8 mouse cellular contexts compared by ENCODE assay signal in the genomic region with DNA sequence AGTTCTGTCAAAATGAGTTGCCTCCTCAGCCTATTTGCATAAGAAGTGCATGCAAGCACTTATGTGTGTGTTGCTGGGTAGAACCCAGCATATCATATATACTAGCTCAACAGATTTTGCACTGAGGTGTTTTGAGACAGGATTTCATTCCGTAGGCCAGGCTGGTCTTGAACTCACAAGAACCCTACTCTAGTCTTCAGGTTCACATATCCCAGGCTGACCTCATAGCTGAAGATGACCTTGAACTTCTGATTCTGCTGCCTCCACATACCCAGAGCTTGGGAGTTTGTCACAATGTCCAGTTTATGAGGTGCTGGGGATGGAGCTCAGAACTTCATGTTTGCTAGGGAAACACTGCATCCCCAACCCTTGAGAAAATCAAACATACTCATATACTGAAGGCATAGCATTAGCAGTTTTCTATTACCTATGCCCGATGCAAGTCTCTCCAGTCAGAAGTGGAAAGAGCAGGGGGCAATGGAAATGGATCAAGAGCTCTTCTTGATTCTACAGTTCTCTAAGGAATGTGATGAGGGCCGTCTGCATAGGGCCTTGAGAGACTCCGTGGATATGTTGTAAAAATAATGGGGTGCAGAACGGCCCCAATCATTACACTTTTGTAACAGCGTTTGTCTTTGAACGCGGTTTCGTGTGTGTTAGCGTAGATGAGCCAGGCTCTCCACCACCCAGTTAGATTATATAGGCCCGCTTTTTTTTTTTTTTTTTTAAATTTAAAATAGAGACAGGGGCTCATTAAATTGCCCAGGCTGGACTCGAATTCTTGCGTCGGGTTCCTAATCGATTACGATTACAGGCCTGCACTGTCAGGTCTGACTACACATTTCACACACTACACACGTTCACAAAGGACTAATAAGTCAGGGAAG. TPM values are rescaled to one million over a fixed set of nuclear protein-coding genes. Genes with fewer than 3 reads are reported as not detected.
DNase-seq lines count a peak whose midpoint lies in the region; ATAC-seq and TF ChIP-seq lines count a peak whose summit lies in the region.

No protein-coding gene starts in this region.

- no peaks in the 10 kb centered on the region for H3K27me3 ChIP-seq in kidney, embryonic 16.5 days (ENCODE audit: insufficient read depth, low read length)
- no peaks in the 10 kb centered on the region for H3K27me3 ChIP-seq in hindbrain, embryonic 11.5 days (ENCODE audit: control insufficient read depth, insufficient read depth, low read length)
- no peaks in the 10 kb centered on the region for H3K27me3 ChIP-seq in midbrain, embryonic 15.5 days (replicated peaks)

- H3K4me2 ChIP-seq in kidney, embryonic 16.5 days (replicated peaks; ENCODE audit: low read depth, low read length) = peak overlapping the region; percentile 62
- H3K4me2 ChIP-seq in hindbrain, embryonic 11.5 days (replicated peaks; ENCODE audit: low read depth, low read length) = peak overlapping the region; percentile 74
- H3K4me2 ChIP-seq in midbrain, embryonic 15.5 days = peak overlapping the region; percentile 87

- peak overlapping the region; percentile 89 for H3K27ac ChIP-seq in kidney, embryonic 16.5 days (ENCODE audit: low read length)
- peak overlapping the region; percentile 95 for H3K27ac ChIP-seq in bone marrow, adult 2 months (ENCODE audit: control insufficient read depth, insufficient read depth, low read depth, low read length, poor library complexity)
- peak overlapping the region; percentile 87 for H3K27ac ChIP-seq in hindbrain, embryonic 11.5 days (ENCODE audit: low read depth, low read length)
- H3K27ac ChIP-seq in midbrain, embryonic 15.5 days = peak overlapping the region; percentile 94

- TF ChIP-seq CTCF in bone marrow, adult 2 months (IDR thresholded peaks at IDR 0.05; ENCODE audit: control insufficient read depth, insufficient read depth, low read length) = no peak

- DNase-seq in kidney, postnatal 10 days = no peak
- peak; percentile 59 for DNase-seq in hindbrain, embryonic 11.5 days (ENCODE audit: low spot score)
- DNase-seq in cerebellum, adult 11 months = no peak
- no peak for DNase-seq in spleen, postnatal 4 days (ENCODE audit: low spot score in 2 of 2)
- no peak for DNase-seq in spleen, adult 18-20 months

- TF ChIP-seq POLR2A in bone marrow, adult 2 months (IDR thresholded peaks at IDR 0.05; ENCODE audit: borderline replicate concordance, control insufficient read depth, low read depth, low read length) = no peak

- peaks cover 32% of the 10 kb centered on the region for H3K36me3 ChIP-seq in kidney, embryonic 16.5 days (ENCODE audit: insufficient read depth, low read length)
- H3K36me3 ChIP-seq in hindbrain, embryonic 11.5 days (ENCODE audit: control insufficient read depth, insufficient read depth, low read length) = peaks cover 16% of the 10 kb centered on the region
- H3K36me3 ChIP-seq in midbrain, embryonic 15.5 days (replicated peaks) = peaks cover 19% of the 10 kb centered on the region

- peak; percentile 1 for ATAC-seq in kidney, embryonic 16.5 days (ENCODE audit: low FRiP score, low TSS enrichment)
- ATAC-seq in hindbrain, embryonic 11.5 days (ENCODE audit: low FRiP score) = 0 out of 2 replicates have a peak, but pooled peaks have one; percentile 10
- ATAC-seq in midbrain, embryonic 15.5 days (replicated peaks) = peak; percentile 3; the same call in 1 of the 2 replicates

- WGBS in kidney, embryonic 16.5 days = 11% methylated on average over 17 of the region's 17 CpGs
- WGBS in bone marrow, adult 2 months = 13% methylated on average over 17 of the region's 17 CpGs
- WGBS in hindbrain, embryonic 11.5 days = 13% methylated on average over 17 of the region's 17 CpGs
- WGBS in midbrain, embryonic 15.5 days = 12% methylated on average over 17 of the region's 17 CpGs

- no peaks in the 10 kb centered on the region for H3K9me3 ChIP-seq in kidney, embryonic 16.5 days (ENCODE audit: low read length)
- H3K9me3 ChIP-seq in hindbrain, embryonic 11.5 days (ENCODE audit: control insufficient read depth, low read length) = no peaks in the 10 kb centered on the region
- no peaks in the 10 kb centered on the region for H3K9me3 ChIP-seq in midbrain, embryonic 15.5 days

- peak overlapping the region; percentile 92 for H3K4me3 ChIP-seq in kidney, embryonic 16.5 days (ENCODE audit: low read length)
- peak overlapping the region; percentile 80 for H3K4me3 ChIP-seq in bone marrow, adult 2 months (replicated peaks; ENCODE audit: control insufficient read depth, low read depth, low read length)
- H3K4me3 ChIP-seq in hindbrain, embryonic 11.5 days (ENCODE audit: low read depth, low read length) = peak overlapping the region; percentile 71
- peak overlapping the region; percentile 78 for H3K4me3 ChIP-seq in midbrain, embryonic 15.5 days

- peaks cover 25% of the 10 kb centered on the region for H3K4me1 ChIP-seq in kidney, embryonic 16.5 days (ENCODE audit: insufficient read depth, low read length)
- H3K4me1 ChIP-seq in bone marrow, adult 2 months (ENCODE audit: control insufficient read depth, insufficient read depth, low read length) = no peaks in the 10 kb centered on the region; the same call in 1 of the 2 replicates
- H3K4me1 ChIP-seq in hindbrain, embryonic 11.5 days (replicated peaks; ENCODE audit: control insufficient read depth, insufficient read depth, low read length) = peaks cover 6% of the 10 kb centered on the region
- H3K4me1 ChIP-seq in midbrain, embryonic 15.5 days = peaks cover 40% of the 10 kb centered on the region

- H3K9ac ChIP-seq in kidney, embryonic 16.5 days (replicated peaks; ENCODE audit: low read length) = peak overlapping the region; percentile 69
- peak overlapping the region; percentile 98 for H3K9ac ChIP-seq in hindbrain, embryonic 11.5 days (ENCODE audit: low read depth, low read length)
- peak overlapping the region; percentile 53 for H3K9ac ChIP-seq in midbrain, embryonic 15.5 days

RNA-seq across cellular contexts. Expression of a gene that starts 27.7 kb away (rescaled TPM):
- polyA plus RNA-seq in kidney, embryonic 16.5 days (2015; fragmentation: Nextera tagmentation; extraction: Ambion mirVana) = 4.6 and 6.6 TPM in 2 replicates
- polyA plus RNA-seq in bone marrow, adult 2 months (2011; ENCODE audit: insufficient read depth, insufficient read length, low replicate concordance, missing spikeins) = 10.0 and 22.0 TPM in 2 replicates
- polyA plus RNA-seq in hindbrain, embryonic 11.5 days (2014; fragmentation: Nextera tagmentation; extraction: Ambion mirVana) = 6.5 and 8.9 TPM in 2 replicates
- polyA plus RNA-seq in midbrain, embryonic 15.5 days (2015; fragmentation: Nextera tagmentation; extraction: Ambion mirVana) = 35.8 and 38.8 TPM in 2 replicates

RNA-seq across cellular contexts. Expression of a gene that starts 46.3 kb away (rescaled TPM):
- 13.8 and 15.6 TPM in 2 replicates for polyA plus RNA-seq in kidney, embryonic 16.5 days (2015; fragmentation: Nextera tagmentation; extraction: Ambion mirVana)
- 0.49 and 2.5 TPM in 2 replicates for polyA plus RNA-seq in bone marrow, adult 2 months (2011; ENCODE audit: insufficient read depth, insufficient read length, low replicate concordance, missing spikeins)
- polyA plus RNA-seq in hindbrain, embryonic 11.5 days (2014; fragmentation: Nextera tagmentation; extraction: Ambion mirVana) = 16.2 and 16.7 TPM in 2 replicates
- polyA plus RNA-seq in midbrain, embryonic 15.5 days (2015; fragmentation: Nextera tagmentation; extraction: Ambion mirVana) = 12.1 and 12.4 TPM in 2 replicates

RNA-seq across cellular contexts. Expression of a gene that starts 46.5 kb away (rescaled TPM):
- polyA plus RNA-seq in kidney, embryonic 16.5 days (2015; fragmentation: Nextera tagmentation; extraction: Ambion mirVana) = 66.2 and 68.1 TPM in 2 replicates
- 5.2 and 6.8 TPM in 2 replicates for polyA plus RNA-seq in bone marrow, adult 2 months (2011; ENCODE audit: insufficient read depth, insufficient read length, low replicate concordance, missing spikeins)
- 38.8 and 43.5 TPM in 2 replicates for polyA plus RNA-seq in hindbrain, embryonic 11.5 days (2014; fragmentation: Nextera tagmentation; extraction: Ambion mirVana)
- polyA plus RNA-seq in midbrain, embryonic 15.5 days (2015; fragmentation: Nextera tagmentation; extraction: Ambion mirVana) = 21.6 and 23.3 TPM in 2 replicates

RNA-seq across cellular contexts. Expression of a gene that starts 51.0 kb away (rescaled TPM):
- 3,284 and 3,391 TPM in 2 replicates for polyA plus RNA-seq in kidney, embryonic 16.5 days (2015; fragmentation: Nextera tagmentation; extraction: Ambion mirVana)
- polyA plus RNA-seq in bone marrow, adult 2 months (2011; ENCODE audit: insufficient read depth, insufficient read length, low replicate concordance, missing spikeins) = 467 and 492 TPM in 2 replicates
- polyA plus RNA-seq in hindbrain, embryonic 11.5 days (2014; fragmentation: Nextera tagmentation; extraction: Ambion mirVana) = 3,694 and 3,897 TPM in 2 replicates
- polyA plus RNA-seq in midbrain, embryonic 15.5 days (2015; fragmentation: Nextera tagmentation; extraction: Ambion mirVana) = 4,689 and 4,874 TPM in 2 replicates
